Mouse (Mus musculus) stomach, postnatal 0 days (tissue): ENCODE results near the gene Ctdspl.

Source experiments
- CTCF ChIP-seq: IDR thresholded peaks from 2 replicates; pipeline ENCODE4 v1.5.1; 2016; ENCODE audit warnings: antibody characterized with exemption, low read depth, mild to moderate bottlenecking, moderate library complexity
- EP300 ChIP-seq: optimal IDR thresholded peaks from 2 replicates; pipeline ENCODE3; 2016; ENCODE audit warnings: antibody characterized with exemption

- TF ChIP-seq CTCF (no peak), EP300 (no peak)
Observed at GRCm38 (mm10) chr9:118975758-118976157, 49.5 kb downstream of the Ctdspl start.
